Mouse (Mus musculus) lung, postnatal 0 days (tissue): ENCODE measurements at regions not wholly inside any gene's neighbourhood (a gene's known extent, or its start where the extent isn't known, plus 50 kb on each side); places are given as distances from the start of the nearest gene placed in this dataset.

ENCODE experiments used
- CTCF ChIP-seq: IDR thresholded peaks from 2 replicates; pipeline ENCODE4 v1.5.1; 2016; ENCODE audit warnings: antibody characterized with exemption, mild to moderate bottlenecking
- EP300 ChIP-seq: IDR thresholded peaks from 2 replicates; pipeline ENCODE4 v1.6.1; 2016; ENCODE audit warnings: antibody characterized with exemption, mild to moderate bottlenecking, control low read depth

GRCm38 (mm10) chr2:137468769-137469168 lies 352.3 kb upstream of the Jag1 start:
- TF ChIP-seq CTCF: no peak
- TF ChIP-seq EP300: no peak
